Mouse (Mus musculus) frontal cortex, postnatal 10 days (tissue): Measurements from ENCODE around the gene Klhl26.
"Not testable (repeated sequence)": the region's sequence is repeated elsewhere in the genome, so short reads cannot be mapped to it uniquely, and the experiment has no call there.

ENCODE experiments used
- DNase-seq, 2 experiments: peaks; one replicate each; pipeline ENCODE4 v3.0.0; 2022; ENCODE audit warnings: low spot score in 2 of 2, mixed read lengths in 1 of 2

Klhl26 gene

GRCm38 (mm10) chr8:70476333-70477268 lies at the start of gene Klhl26:
Klhl26 (minus strand) TSS chr8:70476968.
- DNase-seq: peak; percentile 87 to 90

GRCm38 (mm10) chr8:70522592-70523403 lies 46.0 kb upstream of the Klhl26 start:
- peak; percentile 92 to 95 for DNase-seq

GRCm38 (mm10) chr8:70519606-70520005 lies 42.8 kb upstream of the Klhl26 start:
- no peak for DNase-seq

- no peak for DNase-seq
Observed at GRCm38 (mm10) chr8:70519043-70519442, 42.3 kb upstream of the Klhl26 start.

- DNase-seq: no peak
Observed at GRCm38 (mm10) chr8:70517940-70518643, 41.3 kb upstream of the Klhl26 start.

GRCm38 (mm10) chr8:70513441-70513840 lies 36.7 kb upstream of the Klhl26 start:
- DNase-seq: no peak

GRCm38 (mm10) chr8:70512253-70512903 lies 35.6 kb upstream of the Klhl26 start:
- no peak for DNase-seq

- DNase-seq: no peak
Observed at GRCm38 (mm10) chr8:70511770-70512169, 35.0 kb upstream of the Klhl26 start.

- not testable (repeated sequence) for DNase-seq
Observed at GRCm38 (mm10) chr8:70511174-70511573, 34.4 kb upstream of the Klhl26 start.

GRCm38 (mm10) chr8:70510228-70510915 lies 33.6 kb upstream of the Klhl26 start, which contains the start of gene Uba52:
Uba52 (minus strand) TSS chr8:70510801.
- peak; percentile 95 to 98 for DNase-seq

GRCm38 (mm10) chr8:70509281-70509952 lies 32.6 kb upstream of the Klhl26 start:
- no peak for DNase-seq

- no peak for DNase-seq
Observed at GRCm38 (mm10) chr8:70507027-70507393, 30.2 kb upstream of the Klhl26 start.

- DNase-seq: peak; percentile 87 to 92
Observed at GRCm38 (mm10) chr8:70506328-70507026, 29.7 kb upstream of the Klhl26 start, which contains the start of gene Rex1bd. Rex1bd (minus strand) TSS chr8:70506752.

- no peak for DNase-seq
Observed at GRCm38 (mm10) chr8:70505698-70506327, 29.0 kb upstream of the Klhl26 start.

GRCm38 (mm10) chr8:70504851-70505250 lies 28.1 kb upstream of the Klhl26 start:
- peak in 1 of 2 experiments; percentile 73 for DNase-seq

- DNase-seq: peak in 1 of 2 experiments; percentile 59
Observed at GRCm38 (mm10) chr8:70504291-70504716, 27.5 kb upstream of the Klhl26 start.

- DNase-seq: no peak
Observed at GRCm38 (mm10) chr8:70503062-70503750, 26.4 kb upstream of the Klhl26 start.

GRCm38 (mm10) chr8:70502540-70502939 lies 25.8 kb upstream of the Klhl26 start:
- DNase-seq: no peak
